Mouse (Mus musculus): ENCODE measurements around the gene Kcnj12. TPM values are rescaled to one million over a fixed set of nuclear protein-coding genes. Genes with fewer than 3 reads are reported as not detected.

Kcnj12 gene
- polyA plus RNA-seq, 1 experiment, result not detected

- TF ChIP-seq GATA1 (IDR thresholded peaks at IDR 0.05; ENCODE audit: low read length), result no peak
Measured at GRCm38 (mm10) chr11:61033160-61033559, 10.8 kb downstream of the Kcnj12 start.

- TF ChIP-seq GATA1 (IDR thresholded peaks at IDR 0.05; ENCODE audit: low read length), result no peak
Measured at GRCm38 (mm10) chr11:61036639-61037038, 14.3 kb downstream of the Kcnj12 start.

GRCm38 (mm10) chr11:61038277-61038782 is 16.0 kb downstream of the Kcnj12 start:
- TF ChIP-seq GATA1 (IDR thresholded peaks at IDR 0.05; ENCODE audit: low read length), result no peak

GRCm38 (mm10) chr11:61040856-61041652 is 18.7 kb downstream of the Kcnj12 start:
- TF ChIP-seq GATA1 (IDR thresholded peaks at IDR 0.05; ENCODE audit: low read length), result no peak

GRCm38 (mm10) chr11:61042593-61042992 is 20.2 kb downstream of the Kcnj12 start:
- TF ChIP-seq GATA1 (IDR thresholded peaks at IDR 0.05; ENCODE audit: low read length), result no peak

GRCm38 (mm10) chr11:61043055-61043992 is 21.0 kb downstream of the Kcnj12 start:
- no peak for TF ChIP-seq GATA1 (IDR thresholded peaks at IDR 0.05; ENCODE audit: low read length)

- no peak for TF ChIP-seq GATA1 (IDR thresholded peaks at IDR 0.05; ENCODE audit: low read length)
Measured at GRCm38 (mm10) chr11:61044741-61045140, 22.4 kb downstream of the Kcnj12 start.

- TF ChIP-seq GATA1 (IDR thresholded peaks at IDR 0.05; ENCODE audit: low read length), result no peak
Measured at GRCm38 (mm10) chr11:61047441-61047840, 25.1 kb downstream of the Kcnj12 start.

- no peak for TF ChIP-seq GATA1 (IDR thresholded peaks at IDR 0.05; ENCODE audit: low read length)
Measured at GRCm38 (mm10) chr11:61051151-61051550, 28.8 kb downstream of the Kcnj12 start.

GRCm38 (mm10) chr11:61056871-61057270 is 34.5 kb downstream of the Kcnj12 start:
- no peak for TF ChIP-seq GATA1 (IDR thresholded peaks at IDR 0.05; ENCODE audit: low read length)

GRCm38 (mm10) chr11:61059691-61060457 is 37.5 kb downstream of the Kcnj12 start:
- TF ChIP-seq GATA1 (IDR thresholded peaks at IDR 0.05; ENCODE audit: low read length), result no peak

- no peak for TF ChIP-seq GATA1 (IDR thresholded peaks at IDR 0.05; ENCODE audit: low read length)
Measured at GRCm38 (mm10) chr11:61060634-61061033, 38.3 kb downstream of the Kcnj12 start.

- no peak for TF ChIP-seq GATA1 (IDR thresholded peaks at IDR 0.05; ENCODE audit: low read length)
Measured at GRCm38 (mm10) chr11:61062548-61063461, 40.4 kb downstream of the Kcnj12 start.

GRCm38 (mm10) chr11:61063503-61063902 is 41.1 kb downstream of the Kcnj12 start:
- no peak for TF ChIP-seq GATA1 (IDR thresholded peaks at IDR 0.05; ENCODE audit: low read length)
